Mouse (Mus musculus): ENCODE measurements around the gene Ubxn7. TPM values are rescaled to one million over a fixed set of nuclear protein-coding genes. Genes with fewer than 3 reads are reported as not detected.

The Ubxn7 gene
- total and polyA plus RNA-seq, 2 experiments from 2014 or later, result 7.3 to 11.5 TPM

GRCm38 (mm10) chr16:32332556-32333511 lies 777 bp downstream of the Ubxn7 start:
- WGBS, result under 1% methylated on average over 54 of the region's 54 CpGs
- H3K4me2 ChIP-seq (ENCODE audit: low read depth, low read length), result peak overlapping the region; percentile 76
- H3K36me3 ChIP-seq (replicated peaks; ENCODE audit: control insufficient read depth, insufficient read depth, low read length), result no peaks in the 10 kb centered on the region
- H3K27me3 ChIP-seq (ENCODE audit: control insufficient read depth, insufficient read depth, low read length), result no peaks in the 10 kb centered on the region
- peak overlapping the region; percentile 99 for H3K9ac ChIP-seq (replicated peaks; ENCODE audit: low read depth, low read length)
- peaks cover 22% of the 10 kb centered on the region for H3K4me1 ChIP-seq (ENCODE audit: control insufficient read depth, insufficient read depth)
- peak overlapping the region; percentile 96 for H3K27ac ChIP-seq (ENCODE audit: low read depth)
- no peaks in the 10 kb centered on the region for H3K9me3 ChIP-seq (replicated peaks; ENCODE audit: control insufficient read depth, low read length)
- no peak for TF ChIP-seq CTCF (IDR thresholded peaks at IDR 0.05; ENCODE audit: low read depth)
- TF ChIP-seq EP300 (IDR thresholded peaks at IDR 0.05; ENCODE audit: low read depth), result no peak
- peak; percentile 53 for ATAC-seq (ENCODE audit: insufficient read depth, low read depth)
- peak; percentile 76 for DNase-seq (ENCODE audit: low spot score)
- H3K4me3 ChIP-seq (ENCODE audit: low read depth, low read length), result peak overlapping the region; percentile 100

GRCm38 (mm10) chr16:32335146-32335545 lies 3.1 kb downstream of the Ubxn7 start:
- Histone ChIP-seq H3K9me3 (replicated peaks; ENCODE audit: control insufficient read depth, low read length) (no peaks in the 10 kb centered on the region), H3K4me2 (ENCODE audit: low read depth, low read length) (no peak overlapping the region), H3K9ac (replicated peaks; ENCODE audit: low read depth, low read length) (no peak overlapping the region), H3K4me1 (ENCODE audit: control insufficient read depth, insufficient read depth) (peaks cover 22% of the 10 kb centered on the region), H3K27me3 (ENCODE audit: control insufficient read depth, insufficient read depth, low read length) (no peaks in the 10 kb centered on the region), H3K4me3 (ENCODE audit: low read depth, low read length) (no peak overlapping the region), H3K27ac (ENCODE audit: low read depth) (no peak overlapping the region), H3K36me3 (replicated peaks; ENCODE audit: control insufficient read depth, insufficient read depth, low read length) (no peaks in the 10 kb centered on the region)
- TF ChIP-seq CTCF (IDR thresholded peaks at IDR 0.05; ENCODE audit: low read depth) (no peak), EP300 (IDR thresholded peaks at IDR 0.05; ENCODE audit: low read depth) (no peak)
- DNase-seq (ENCODE audit: low spot score) (no peak), ATAC-seq (ENCODE audit: insufficient read depth, low read depth) (no peak)
- 91% methylated on average over 5 of the region's 5 CpGs for WGBS

- ATAC-seq (ENCODE audit: insufficient read depth, low read depth), result no peak
- Histone ChIP-seq H3K9me3 (replicated peaks; ENCODE audit: control insufficient read depth, low read length) (no peaks in the 10 kb centered on the region), H3K36me3 (replicated peaks; ENCODE audit: control insufficient read depth, insufficient read depth, low read length) (no peaks in the 10 kb centered on the region), H3K4me2 (ENCODE audit: low read depth, low read length) (no peak overlapping the region), H3K9ac (replicated peaks; ENCODE audit: low read depth, low read length) (no peak overlapping the region; the same call in 1 of the 2 replicates), H3K27ac (ENCODE audit: low read depth) (peak overlapping the region; percentile 59), H3K4me3 (ENCODE audit: low read depth, low read length) (no peak overlapping the region), H3K4me1 (ENCODE audit: control insufficient read depth, insufficient read depth) (peaks cover 28% of the 10 kb centered on the region), H3K27me3 (ENCODE audit: control insufficient read depth, insufficient read depth, low read length) (no peaks in the 10 kb centered on the region)
- WGBS, result 46% methylated on average over 7 of the region's 7 CpGs
- no peak for TF ChIP-seq CTCF (IDR thresholded peaks at IDR 0.05; ENCODE audit: low read depth)
- TF ChIP-seq EP300 (IDR thresholded peaks at IDR 0.05; ENCODE audit: low read depth), result no peak
- peak; percentile 35 for DNase-seq (ENCODE audit: low spot score)
Measured at GRCm38 (mm10) chr16:32336026-32336780, 4.1 kb downstream of the Ubxn7 start.

GRCm38 (mm10) chr16:32337001-32337400 lies 4.9 kb downstream of the Ubxn7 start:
- H3K36me3 ChIP-seq (replicated peaks; ENCODE audit: control insufficient read depth, insufficient read depth, low read length), result no peaks in the 10 kb centered on the region
- H3K9me3 ChIP-seq (replicated peaks; ENCODE audit: control insufficient read depth, low read length), result no peaks in the 10 kb centered on the region
- no peak for ATAC-seq (ENCODE audit: insufficient read depth, low read depth)
- no peak for DNase-seq (ENCODE audit: low spot score)
- H3K4me2 ChIP-seq (ENCODE audit: low read depth, low read length), result no peak overlapping the region
- no peak overlapping the region for H3K4me3 ChIP-seq (ENCODE audit: low read depth, low read length)
- peaks cover 25% of the 10 kb centered on the region for H3K4me1 ChIP-seq (ENCODE audit: control insufficient read depth, insufficient read depth)
- no peak overlapping the region for H3K9ac ChIP-seq (replicated peaks; ENCODE audit: low read depth, low read length)
- TF ChIP-seq CTCF (IDR thresholded peaks at IDR 0.05; ENCODE audit: low read depth), result no peak
- no peak overlapping the region for H3K27ac ChIP-seq (ENCODE audit: low read depth)
- H3K27me3 ChIP-seq (ENCODE audit: control insufficient read depth, insufficient read depth, low read length), result no peaks in the 10 kb centered on the region

GRCm38 (mm10) chr16:32340451-32340850 lies 8.4 kb downstream of the Ubxn7 start:
- Histone ChIP-seq H3K36me3 (replicated peaks; ENCODE audit: control insufficient read depth, insufficient read depth, low read length) (no peaks in the 10 kb centered on the region), H3K27me3 (ENCODE audit: control insufficient read depth, insufficient read depth, low read length) (no peaks in the 10 kb centered on the region), H3K4me3 (ENCODE audit: low read depth, low read length) (no peak overlapping the region), H3K9me3 (replicated peaks; ENCODE audit: control insufficient read depth, low read length) (no peaks in the 10 kb centered on the region), H3K4me2 (ENCODE audit: low read depth, low read length) (no peak overlapping the region), H3K4me1 (ENCODE audit: control insufficient read depth, insufficient read depth) (peaks cover 27% of the 10 kb centered on the region), H3K9ac (replicated peaks; ENCODE audit: low read depth, low read length) (no peak overlapping the region), H3K27ac (ENCODE audit: low read depth) (no peak overlapping the region)
- TF ChIP-seq CTCF (IDR thresholded peaks at IDR 0.05; ENCODE audit: low read depth), result no peak
- TF ChIP-seq EP300 (IDR thresholded peaks at IDR 0.05; ENCODE audit: low read depth), result no peak
- ATAC-seq (ENCODE audit: insufficient read depth, low read depth) (no peak), DNase-seq (ENCODE audit: low spot score) (no peak)
- 31% methylated on average over 1 of the region's 1 CpGs for WGBS

All from heart, postnatal 0 days (tissue).